ENCODE assay signal across 24 mouse cellular contexts in genomic region chr7:49617087-49617486, GRCm38 (mm10). TPM values are rescaled to one million over a fixed set of nuclear protein-coding genes. Genes with fewer than 3 reads are reported as not detected.
DNase-seq lines count a peak whose midpoint lies in the region; ATAC-seq and TF ChIP-seq lines count a peak whose summit lies in the region.
"Had no signal": no experiment of that assay in that cellular context is flagged by ENCODE, and none has a peak within 500 bp of the region (broad histone marks: within the 10 kb centered on the region; RNA-seq: fewer than 3 reads in every experiment).

No protein-coding gene starts in this region.

- no peak overlapping the region for H3K27ac ChIP-seq in embryonic facial prominence, embryonic 15.5 days (replicated peaks)
- no peak overlapping the region for H3K27ac ChIP-seq in embryonic facial prominence, embryonic 10.5 days (replicated peaks)
- no peak overlapping the region for H3K27ac ChIP-seq in kidney, postnatal 0 days
- H3K27ac ChIP-seq in midbrain, embryonic 11.5 days (ENCODE audit: low read depth, low read length), result no peak overlapping the region
- H3K27ac ChIP-seq: left cerebral cortex, adult 2 months; limb, embryonic 10.5 days; macrophage; stomach, embryonic 15.5 days had no signal

- H3K4me1 ChIP-seq in embryonic facial prominence, embryonic 15.5 days, result 0 out of 2 replicates have a peak, but pooled peaks cover 3% of the 10 kb centered on the region
- no peaks in the 10 kb centered on the region; the same call in 1 of the 2 replicates for H3K4me1 ChIP-seq in embryonic facial prominence, embryonic 10.5 days
- H3K4me1 ChIP-seq in kidney, postnatal 0 days (replicated peaks; ENCODE audit: insufficient read depth, low read length), result no peaks in the 10 kb centered on the region
- peaks cover 7% of the 10 kb centered on the region for H3K4me1 ChIP-seq in midbrain, embryonic 11.5 days (ENCODE audit: control insufficient read depth, insufficient read depth, low read length)
- H3K4me1 ChIP-seq: limb, embryonic 10.5 days; stomach, embryonic 15.5 days had no signal

- no peak overlapping the region for H3K4me2 ChIP-seq in embryonic facial prominence, embryonic 15.5 days (replicated peaks)
- H3K4me2 ChIP-seq in kidney, postnatal 0 days (ENCODE audit: low read length), result no peak overlapping the region
- no peak overlapping the region for H3K4me2 ChIP-seq in midbrain, embryonic 11.5 days
- peak overlapping the region; percentile 61 for H3K4me2 ChIP-seq in myocyte (ENCODE audit: low read depth)

- no peak for TF ChIP-seq CTCF in kidney, postnatal 0 days (IDR thresholded peaks at IDR 0.05; ENCODE audit: low read depth)

- no peaks in the 10 kb centered on the region for H3K36me3 ChIP-seq in embryonic facial prominence, embryonic 15.5 days
- no peaks in the 10 kb centered on the region for H3K36me3 ChIP-seq in embryonic facial prominence, embryonic 10.5 days (replicated peaks)
- H3K36me3 ChIP-seq in kidney, postnatal 0 days (ENCODE audit: insufficient read depth, low read length), result no peaks in the 10 kb centered on the region
- H3K36me3 ChIP-seq in midbrain, embryonic 11.5 days (ENCODE audit: control insufficient read depth, insufficient read depth, low read length), result no peaks in the 10 kb centered on the region
- no peaks in the 10 kb centered on the region for H3K36me3 ChIP-seq in myocyte (ENCODE audit: control insufficient read depth, insufficient read depth)
- H3K36me3 ChIP-seq: limb, embryonic 10.5 days; stomach, embryonic 15.5 days had no signal

- DNase-seq in embryonic facial prominence, embryonic 10.5 days (ENCODE audit: low spot score), result no peak
- peak; percentile 7 for DNase-seq in kidney, postnatal 0 days (ENCODE audit: low spot score)
- no peak for DNase-seq in kidney, postnatal 10 days
- DNase-seq in midbrain, embryonic 11.5 days (ENCODE audit: low spot score, missing footprints), result peak; percentile 88
- no peak for DNase-seq in right cerebral cortex, adult 2 months (ENCODE audit: low spot score in 2 of 2)
- DNase-seq: adrenal gland, postnatal 25 days; cerebellum, adult 8-10 months; heart, postnatal 4 days; kidney, adult 18-20 months; liver; right cerebral cortex, adult 18-20 months; thymus, adult 18-20 months; thymus, postnatal 36 days had no signal

- WGBS in embryonic facial prominence, embryonic 15.5 days, result 79% methylated on average over 4 of the region's 4 CpGs
- 74% methylated on average over 4 of the region's 4 CpGs for WGBS in embryonic facial prominence, embryonic 10.5 days
- WGBS in kidney, postnatal 0 days, result 64% methylated on average over 4 of the region's 4 CpGs
- 64% methylated on average over 4 of the region's 4 CpGs for WGBS in midbrain, embryonic 11.5 days

- ATAC-seq in embryonic facial prominence, embryonic 15.5 days (ENCODE audit: insufficient number of reproducible peaks, low FRiP score, low TSS enrichment, low read depth), result peak; percentile 9; the same call in 1 of the 2 replicates
- ATAC-seq in kidney, postnatal 0 days (replicated peaks; ENCODE audit: low FRiP score, low read depth), result no peak; the same call in 1 of the 2 replicates
- ATAC-seq in midbrain, embryonic 11.5 days (ENCODE audit: low FRiP score), result peak; percentile 52

- H3K9me3 ChIP-seq in embryonic facial prominence, embryonic 15.5 days (replicated peaks), result no peaks in the 10 kb centered on the region
- no peaks in the 10 kb centered on the region for H3K9me3 ChIP-seq in embryonic facial prominence, embryonic 10.5 days
- no peaks in the 10 kb centered on the region for H3K9me3 ChIP-seq in kidney, postnatal 0 days (replicated peaks; ENCODE audit: low read length)
- H3K9me3 ChIP-seq in midbrain, embryonic 11.5 days (ENCODE audit: control insufficient read depth, low read length), result no peaks in the 10 kb centered on the region
- H3K9me3 ChIP-seq: limb, embryonic 10.5 days; stomach, embryonic 15.5 days had no signal

- no peak overlapping the region for H3ac ChIP-seq in myocyte (ENCODE audit: control insufficient read depth, insufficient read length)

- no peaks in the 10 kb centered on the region for H3K79me2 ChIP-seq in myocyte (ENCODE audit: control insufficient read depth, insufficient read depth)

- no peak overlapping the region for H3K4me3 ChIP-seq in embryonic facial prominence, embryonic 15.5 days (replicated peaks)
- H3K4me3 ChIP-seq in embryonic facial prominence, embryonic 10.5 days, result no peak overlapping the region
- H3K4me3 ChIP-seq in kidney, postnatal 0 days (replicated peaks; ENCODE audit: low read depth, low read length), result no peak overlapping the region
- H3K4me3 ChIP-seq in midbrain, embryonic 11.5 days (ENCODE audit: low read depth, low read length), result no peak overlapping the region
- H3K4me3 ChIP-seq in myocyte, result no peak overlapping the region
- H3K4me3 ChIP-seq: left cerebral cortex, adult 2 months; limb, embryonic 10.5 days; stomach, embryonic 15.5 days had no signal

- TF ChIP-seq POLR2A in myocyte (IDR thresholded peaks at IDR 0.05; ENCODE audit: insufficient read length, low read depth), result no peak

- H3K27me3 ChIP-seq in embryonic facial prominence, embryonic 15.5 days, result peaks cover 18% of the 10 kb centered on the region
- peaks cover 63% of the 10 kb centered on the region for H3K27me3 ChIP-seq in embryonic facial prominence, embryonic 10.5 days (replicated peaks; ENCODE audit: low read depth, poor library complexity, severe bottlenecking)
- H3K27me3 ChIP-seq in kidney, postnatal 0 days (ENCODE audit: insufficient read depth, low read length), result no peaks in the 10 kb centered on the region
- H3K27me3 ChIP-seq in midbrain, embryonic 11.5 days (ENCODE audit: control insufficient read depth, insufficient read depth, low read length), result peaks cover 25% of the 10 kb centered on the region
- H3K27me3 ChIP-seq in myocyte (ENCODE audit: control insufficient read depth, insufficient read depth, insufficient read length), result peaks cover 6% of the 10 kb centered on the region

- no peak overlapping the region for H3K9ac ChIP-seq in embryonic facial prominence, embryonic 15.5 days
- no peak overlapping the region for H3K9ac ChIP-seq in kidney, postnatal 0 days (ENCODE audit: low read depth, low read length)
- H3K9ac ChIP-seq in midbrain, embryonic 11.5 days (ENCODE audit: low read length), result no peak overlapping the region
- H3K9ac ChIP-seq: stomach, embryonic 15.5 days had no signal

TF ChIP-seq in myocyte, 11 proteins besides CTCF, POLR2A, EP300 and RAD21:
- TF ChIP-seq REST (IDR thresholded peaks at IDR 0.05; ENCODE audit: insufficient read depth, insufficient read length), result no peak
- TF ChIP-seq USF1 (IDR thresholded peaks at IDR 0.05; ENCODE audit: low read depth), result no peak
- no peak for TF ChIP-seq MAX (IDR thresholded peaks at IDR 0.05; ENCODE audit: low read depth)
- no peak for TF ChIP-seq SRF (IDR thresholded peaks at IDR 0.05; ENCODE audit: control insufficient read depth, insufficient read length, low read depth)
- no peak for TF ChIP-seq MYOD1 (IDR thresholded peaks at IDR 0.05; ENCODE audit: control insufficient read depth in 1 of 3, insufficient read length in 2 of 3, low read depth in 2 of 3)
- TF ChIP-seq TCF12 (IDR thresholded peaks at IDR 0.05; ENCODE audit: insufficient read depth, poor library complexity, severe bottlenecking), result no peak
- TF ChIP-seq E2F4 (IDR thresholded peaks at IDR 0.05; ENCODE audit: insufficient read depth), result no peak
- TF ChIP-seq POLR2AphosphoS2 (IDR thresholded peaks at IDR 0.05; ENCODE audit: insufficient read length, low read depth), result no peak
- TF ChIP-seq TCF3 (IDR thresholded peaks at IDR 0.05; ENCODE audit: insufficient read length, low read depth), result no peak
- TF ChIP-seq CEBPB (IDR thresholded peaks at IDR 0.05; ENCODE audit: insufficient read depth, poor library complexity, severe bottlenecking), result no peak

RNA-seq across cellular contexts. Expression of gene Dbx1, which starts 19.6 kb away (rescaled TPM):
- polyA plus RNA-seq in embryonic facial prominence, embryonic 15.5 days (2015; fragmentation: Nextera tagmentation; extraction: Ambion mirVana), result 1.7 and 3.7 TPM in 2 replicates
- polyA plus RNA-seq in embryonic facial prominence, embryonic 10.5 days (2016; fragmentation: Nextera tagmentation; extraction: Ambion mirVana), result 5.1 and 22.0 TPM in 2 replicates
- not detected in 2 replicates for polyA plus RNA-seq in kidney, postnatal 0 days (2015; fragmentation: Nextera tagmentation; extraction: Ambion mirVana)
- polyA plus RNA-seq in midbrain, embryonic 11.5 days (2014; fragmentation: Nextera tagmentation; extraction: Ambion mirVana), result 168 and 182 TPM in 2 replicates
- not detected for polyA plus RNA-seq in myocyte (2012; fragmentation: generic; extraction: Trizol)
- polyA plus RNA-seq: gonadal fat pad, adult 2 months; heart, embryonic 16.5 days; kidney, embryonic 16.5 days; limb, embryonic 10.5 days; liver, embryonic 16.5 days; lung, postnatal 0 days; macrophage had no signal

Comparison
In these comparisons a context has a peak if more than half of its experiments do, and no peak if none do; other contexts are left out.
1. DNase-seq: peak in kidney, postnatal 0 days (single experiment) and midbrain, embryonic 11.5 days (single experiment); none in embryonic facial prominence, embryonic 10.5 days (single experiment), kidney, postnatal 10 days (single experiment) and right cerebral cortex, adult 2 months (0 of 2).